Mouse (Mus musculus): ENCODE measurements at regions not wholly inside any gene's neighbourhood (a gene's known extent, or its start where the extent isn't known, plus 50 kb on each side); places are given as distances from the start of the nearest gene placed in this dataset.

DNA sequence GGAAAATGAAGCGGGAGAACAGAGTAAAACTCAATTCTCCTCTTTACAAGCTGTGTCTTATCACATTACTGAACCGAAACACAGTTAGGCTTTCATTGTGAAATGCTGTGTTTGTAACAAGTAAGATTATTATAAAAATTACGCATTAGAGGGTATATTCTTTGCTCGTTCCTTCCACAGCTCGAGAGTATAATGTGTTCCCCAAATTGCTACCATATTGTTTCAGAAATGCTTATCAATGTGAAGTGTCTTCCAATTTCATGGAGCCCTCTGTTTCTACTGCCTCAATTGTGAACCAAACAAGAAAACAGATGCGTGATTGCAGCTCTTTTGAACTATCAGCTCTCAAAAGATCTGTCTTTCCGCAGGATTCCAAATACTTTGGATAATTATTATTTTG is 378.4 kb downstream of the Ttll7 start:
- 81% methylated on average over 7 of the region's 7 CpGs for WGBS
- no peaks in the 10 kb centered on the region for H3K27me3 ChIP-seq (ENCODE audit: control insufficient read depth, insufficient read depth, low read length)
- no peak overlapping the region for H3K27ac ChIP-seq (replicated peaks)
- no peak overlapping the region for H3K4me2 ChIP-seq (replicated peaks; ENCODE audit: low read depth)
- H3K36me3 ChIP-seq (ENCODE audit: control insufficient read depth, insufficient read depth, low read length) = no peaks in the 10 kb centered on the region
- H3K4me1 ChIP-seq (replicated peaks; ENCODE audit: control insufficient read depth, insufficient read depth) = no peaks in the 10 kb centered on the region
- ATAC-seq (ENCODE audit: low FRiP score, low TSS enrichment) (no peak), DNase-seq (ENCODE audit: low spot score) (no peak)
- no peak overlapping the region for H3K4me3 ChIP-seq (ENCODE audit: low read depth, low read length)
- no peaks in the 10 kb centered on the region for H3K9me3 ChIP-seq (ENCODE audit: control insufficient read depth, low read length)
- TF ChIP-seq EP300 (optimal IDR thresholded peaks at IDR 0.05) (no peak), CTCF (IDR thresholded peaks at IDR 0.05; ENCODE audit: low read depth) (no peak)
- H3K9ac ChIP-seq (ENCODE audit: low read length) = no peak overlapping the region

DNA sequence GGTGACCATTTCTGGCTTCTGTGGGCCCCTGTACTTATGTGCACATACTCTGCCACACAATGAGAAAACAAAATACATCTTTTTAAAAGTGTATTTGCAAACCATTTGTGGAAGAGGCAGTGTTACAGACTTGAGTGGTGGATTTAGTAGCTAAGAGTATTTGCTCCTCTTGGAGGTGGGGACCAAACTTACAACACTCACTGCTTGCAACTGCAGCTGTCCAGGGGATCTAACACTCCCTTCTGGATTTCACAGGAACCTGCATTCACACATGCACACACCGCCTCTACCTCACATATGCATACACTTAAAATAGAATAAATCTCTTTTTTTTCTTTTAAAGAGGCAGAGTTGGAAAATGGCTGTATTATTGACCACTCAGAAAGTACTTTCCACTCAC is 386.2 kb downstream of the Ttll7 start:
- Histone ChIP-seq H3K9ac (ENCODE audit: low read length) (no peak overlapping the region), H3K36me3 (ENCODE audit: control insufficient read depth, insufficient read depth, low read length) (no peaks in the 10 kb centered on the region), H3K27ac (replicated peaks) (no peak overlapping the region), H3K4me1 (replicated peaks; ENCODE audit: control insufficient read depth, insufficient read depth) (no peaks in the 10 kb centered on the region), H3K4me2 (replicated peaks; ENCODE audit: low read depth) (no peak overlapping the region), H3K27me3 (ENCODE audit: control insufficient read depth, insufficient read depth, low read length) (no peaks in the 10 kb centered on the region), H3K9me3 (ENCODE audit: control insufficient read depth, low read length) (no peaks in the 10 kb centered on the region), H3K4me3 (ENCODE audit: low read depth, low read length) (no peak overlapping the region)
- DNase-seq (ENCODE audit: low spot score) (no peak), ATAC-seq (ENCODE audit: low FRiP score, low TSS enrichment) (no peak)
- WGBS = 91% methylated on average over 1 of the region's 1 CpGs
- TF ChIP-seq EP300 (optimal IDR thresholded peaks at IDR 0.05) (no peak), CTCF (IDR thresholded peaks at IDR 0.05; ENCODE audit: low read depth) (no peak)

DNA sequence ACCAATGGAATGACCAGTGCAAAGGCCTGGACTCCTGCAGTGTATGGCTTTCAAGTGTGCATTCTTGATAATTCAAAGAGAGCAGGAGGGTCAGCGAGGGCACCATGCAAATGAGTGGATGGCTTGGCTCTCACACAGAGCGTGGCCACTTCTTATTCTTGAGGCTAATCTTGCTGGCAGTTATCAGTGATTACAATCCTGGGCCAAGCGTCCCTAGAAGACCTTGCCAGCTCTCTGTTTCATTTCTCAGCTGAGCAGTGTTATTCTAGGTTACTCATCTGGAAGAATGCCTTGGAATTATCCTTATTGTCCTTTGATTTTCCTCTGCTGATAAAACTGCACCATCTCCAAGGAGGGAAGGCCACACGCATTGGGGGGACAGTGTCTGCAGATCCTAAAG is 388.5 kb downstream of the Ttll7 start:
- H3K27ac ChIP-seq (replicated peaks) = no peak overlapping the region
- H3K4me1 ChIP-seq (replicated peaks; ENCODE audit: control insufficient read depth, insufficient read depth) = no peaks in the 10 kb centered on the region
- no peak overlapping the region for H3K4me3 ChIP-seq (ENCODE audit: low read depth, low read length)
- no peak for DNase-seq (ENCODE audit: low spot score)
- WGBS = 69% methylated on average over 4 of the region's 4 CpGs
- H3K27me3 ChIP-seq (ENCODE audit: control insufficient read depth, insufficient read depth, low read length) = no peaks in the 10 kb centered on the region
- TF ChIP-seq EP300 (optimal IDR thresholded peaks at IDR 0.05) (no peak), CTCF (IDR thresholded peaks at IDR 0.05; ENCODE audit: low read depth) (no peak)
- H3K9me3 ChIP-seq (ENCODE audit: control insufficient read depth, low read length) = no peaks in the 10 kb centered on the region
- no peak for ATAC-seq (ENCODE audit: low FRiP score, low TSS enrichment)
- no peak overlapping the region for H3K9ac ChIP-seq (ENCODE audit: low read length)
- no peak overlapping the region for H3K4me2 ChIP-seq (replicated peaks; ENCODE audit: low read depth)
- H3K36me3 ChIP-seq (ENCODE audit: control insufficient read depth, insufficient read depth, low read length) = no peaks in the 10 kb centered on the region

DNA sequence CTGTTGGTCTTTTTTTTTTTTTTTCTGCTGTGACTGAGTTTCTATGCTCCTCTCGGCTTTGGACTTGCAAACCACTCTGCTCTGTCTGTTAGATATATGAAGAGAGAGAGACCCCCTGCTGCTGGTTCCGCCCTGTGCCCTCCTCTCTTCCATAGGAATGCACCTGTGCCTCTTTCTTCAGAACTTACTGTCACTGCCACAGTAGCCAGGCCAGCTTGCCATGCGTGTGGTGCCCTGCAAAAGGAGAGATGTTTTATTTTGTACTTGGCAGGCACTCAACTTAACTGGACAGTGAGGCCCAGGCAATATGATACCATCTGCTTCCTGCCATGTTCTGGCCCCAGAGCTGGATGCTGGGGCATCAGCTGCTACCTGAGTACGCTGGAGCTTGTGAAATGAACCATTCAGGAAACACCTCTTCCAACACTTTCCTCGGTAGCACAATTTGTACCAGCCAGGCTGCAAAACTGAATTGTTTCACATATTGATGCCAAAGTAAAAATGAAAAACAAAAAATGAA is 392.8 kb downstream of the Ttll7 start:
- H3K9ac ChIP-seq (ENCODE audit: low read length) = no peak overlapping the region
- TF ChIP-seq EP300 (optimal IDR thresholded peaks at IDR 0.05) = no peak
- no peak for TF ChIP-seq CTCF (IDR thresholded peaks at IDR 0.05; ENCODE audit: low read depth)
- ATAC-seq (ENCODE audit: low FRiP score, low TSS enrichment) (no peak), DNase-seq (ENCODE audit: low spot score) (no peak)
- no peak overlapping the region for H3K27ac ChIP-seq (replicated peaks)
- no peaks in the 10 kb centered on the region for H3K36me3 ChIP-seq (ENCODE audit: control insufficient read depth, insufficient read depth, low read length)
- no peak overlapping the region for H3K4me2 ChIP-seq (replicated peaks; ENCODE audit: low read depth)
- no peaks in the 10 kb centered on the region for H3K9me3 ChIP-seq (ENCODE audit: control insufficient read depth, low read length)
- no peaks in the 10 kb centered on the region for H3K27me3 ChIP-seq (ENCODE audit: control insufficient read depth, insufficient read depth, low read length)
- H3K4me1 ChIP-seq (replicated peaks; ENCODE audit: control insufficient read depth, insufficient read depth) = no peaks in the 10 kb centered on the region
- WGBS = 79% methylated on average over 5 of the region's 5 CpGs
- H3K4me3 ChIP-seq (ENCODE audit: low read depth, low read length) = no peak overlapping the region

DNA sequence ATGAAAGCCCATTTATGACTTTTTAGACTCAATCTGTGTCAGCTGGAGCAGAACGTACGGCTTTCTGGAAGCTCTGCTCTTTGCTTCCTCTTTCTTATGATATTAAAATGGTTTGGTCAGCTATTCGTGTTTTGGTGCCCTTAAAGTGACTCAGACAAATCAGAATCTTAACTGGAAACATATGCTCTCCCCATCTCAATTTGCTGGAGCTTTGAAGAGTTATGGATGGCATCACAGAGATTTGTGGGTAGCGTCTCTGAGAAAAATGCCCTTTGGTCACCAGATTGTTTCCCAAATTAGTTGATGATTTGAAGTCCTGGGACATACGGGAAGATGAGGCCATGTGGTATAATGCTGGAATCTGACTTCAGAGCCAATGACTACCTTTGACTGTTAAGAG is 394.0 kb downstream of the Ttll7 start:
- no peak overlapping the region for H3K4me3 ChIP-seq (ENCODE audit: low read depth, low read length)
- WGBS = 81% methylated on average over 5 of the region's 5 CpGs
- no peaks in the 10 kb centered on the region for H3K4me1 ChIP-seq (replicated peaks; ENCODE audit: control insufficient read depth, insufficient read depth)
- no peak for TF ChIP-seq EP300 (optimal IDR thresholded peaks at IDR 0.05)
- no peak for TF ChIP-seq CTCF (IDR thresholded peaks at IDR 0.05; ENCODE audit: low read depth)
- no peaks in the 10 kb centered on the region for H3K9me3 ChIP-seq (ENCODE audit: control insufficient read depth, low read length)
- no peaks in the 10 kb centered on the region for H3K27me3 ChIP-seq (ENCODE audit: control insufficient read depth, insufficient read depth, low read length)
- H3K36me3 ChIP-seq (ENCODE audit: control insufficient read depth, insufficient read depth, low read length) = no peaks in the 10 kb centered on the region
- DNase-seq (ENCODE audit: low spot score) (no peak), ATAC-seq (ENCODE audit: low FRiP score, low TSS enrichment) (no peak)
- no peak overlapping the region for H3K27ac ChIP-seq (replicated peaks)
- H3K9ac ChIP-seq (ENCODE audit: low read length) = no peak overlapping the region
- H3K4me2 ChIP-seq (replicated peaks; ENCODE audit: low read depth) = no peak overlapping the region

DNA sequence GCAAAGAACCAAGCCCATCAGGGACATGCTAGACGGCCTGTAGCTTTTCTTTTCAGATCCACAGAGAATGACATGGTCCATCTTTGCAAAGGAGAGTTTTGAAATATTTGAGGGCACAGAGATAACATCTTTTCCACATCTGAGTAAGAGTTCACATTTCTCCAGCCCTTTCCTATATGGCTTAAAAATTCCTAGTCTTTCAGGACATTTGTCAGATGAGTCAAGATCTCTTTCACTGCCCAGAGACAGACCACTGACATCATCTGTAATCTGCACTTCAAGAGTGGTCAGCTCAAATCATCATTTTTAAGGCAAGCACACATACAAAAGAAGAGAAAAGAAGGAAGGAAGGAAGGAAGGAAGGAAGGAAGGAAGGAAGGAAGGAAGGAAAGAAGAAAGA is 397.3 kb downstream of the Ttll7 start:
- no peak overlapping the region for H3K9ac ChIP-seq (ENCODE audit: low read length)
- no peak overlapping the region for H3K27ac ChIP-seq (replicated peaks)
- no peaks in the 10 kb centered on the region for H3K36me3 ChIP-seq (ENCODE audit: control insufficient read depth, insufficient read depth, low read length)
- no peak overlapping the region for H3K4me2 ChIP-seq (replicated peaks; ENCODE audit: low read depth)
- 96% methylated on average over 1 of the region's 1 CpGs for WGBS
- H3K4me1 ChIP-seq (replicated peaks; ENCODE audit: control insufficient read depth, insufficient read depth) = no peaks in the 10 kb centered on the region
- no peak for TF ChIP-seq CTCF (IDR thresholded peaks at IDR 0.05; ENCODE audit: low read depth)
- no peak for TF ChIP-seq EP300 (optimal IDR thresholded peaks at IDR 0.05)
- H3K4me3 ChIP-seq (ENCODE audit: low read depth, low read length) = no peak overlapping the region
- H3K9me3 ChIP-seq (ENCODE audit: control insufficient read depth, low read length) = no peaks in the 10 kb centered on the region
- ATAC-seq (ENCODE audit: low FRiP score, low TSS enrichment) = no peak
- DNase-seq (ENCODE audit: low spot score) = no peak
- H3K27me3 ChIP-seq (ENCODE audit: control insufficient read depth, insufficient read depth, low read length) = no peaks in the 10 kb centered on the region
